In the genomic region with DNA sequence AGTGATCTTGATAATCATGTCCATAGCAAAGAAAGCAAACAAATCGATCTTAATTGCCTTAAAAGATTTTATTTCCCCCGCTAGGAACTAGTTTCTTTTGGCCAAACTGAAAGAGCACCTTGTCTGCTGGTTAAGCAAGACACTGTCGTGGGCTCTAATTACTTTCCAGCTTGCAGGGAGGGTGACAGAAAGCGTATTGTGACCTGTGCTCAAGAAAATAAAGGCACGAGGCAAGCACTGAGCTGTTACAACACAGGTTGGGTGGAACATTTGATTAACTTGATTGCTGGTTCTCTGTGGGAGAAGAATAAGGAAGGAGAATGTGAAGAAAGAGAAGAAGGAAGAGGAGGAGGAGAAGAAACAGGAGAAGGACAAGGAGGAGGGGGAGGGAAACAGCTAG, we compare ENCODE assay signal across 24 mouse cellular contexts. TPM values are rescaled to one million over a fixed set of nuclear protein-coding genes. Genes with fewer than 3 reads are reported as not detected.
DNase-seq lines count a peak whose midpoint lies in the region; ATAC-seq and TF ChIP-seq lines count a peak whose summit lies in the region.
"Had no signal": no experiment of that assay in that cellular context is flagged by ENCODE, and none has a peak within 500 bp of the region (broad histone marks: within the 10 kb centered on the region; RNA-seq: fewer than 3 reads in every experiment).

No protein-coding gene starts in this region.

- no peaks in the 10 kb centered on the region for H3K27me3 ChIP-seq in forebrain, embryonic 10.5 days (ENCODE audit: poor library complexity, severe bottlenecking)
- no peaks in the 10 kb centered on the region for H3K27me3 ChIP-seq in forebrain, postnatal 0 days (ENCODE audit: insufficient read depth, low read length)
- no peaks in the 10 kb centered on the region for H3K27me3 ChIP-seq in E14TG2a.4 (ENCODE audit: insufficient read depth, low read length)
- no peaks in the 10 kb centered on the region for H3K27me3 ChIP-seq in myocyte (ENCODE audit: control insufficient read depth, insufficient read depth, insufficient read length)
- H3K27me3 ChIP-seq: embryonic facial prominence, embryonic 15.5 days; forebrain, embryonic 13.5 days had no signal

- H3K27ac ChIP-seq in forebrain, embryonic 10.5 days: peak overlapping the region; percentile 63; the same call in 1 of the 2 replicates
- no peak overlapping the region for H3K27ac ChIP-seq in forebrain, postnatal 0 days (ENCODE audit: low read depth, low read length)
- H3K27ac ChIP-seq: embryonic facial prominence, embryonic 15.5 days; forebrain, embryonic 13.5 days; gastrocnemius, adult 2 months had no signal

- no peak for TF ChIP-seq CTCF in forebrain, postnatal 0 days (IDR thresholded peaks at IDR 0.05; ENCODE audit: low read depth)
- no peak for TF ChIP-seq CTCF in E14TG2a.4 (conservative IDR thresholded peaks at IDR 0.05; ENCODE audit: low read length)

- H3K9ac ChIP-seq in forebrain, postnatal 0 days: no peak overlapping the region
- H3K9ac ChIP-seq: embryonic facial prominence, embryonic 15.5 days; forebrain, embryonic 13.5 days had no signal

- H3K4me1 ChIP-seq in forebrain, embryonic 10.5 days: peaks cover 27% of the 10 kb centered on the region
- H3K4me1 ChIP-seq in forebrain, postnatal 0 days (ENCODE audit: insufficient read depth): no peaks in the 10 kb centered on the region
- H3K4me1 ChIP-seq in E14TG2a.4 (replicated peaks; ENCODE audit: low read depth, low read length): peaks cover 62% of the 10 kb centered on the region

- no peak for TF ChIP-seq POLR2A in myocyte (IDR thresholded peaks at IDR 0.05; ENCODE audit: insufficient read length, low read depth)

- no peaks in the 10 kb centered on the region for H3K79me2 ChIP-seq in myocyte (ENCODE audit: control insufficient read depth, insufficient read depth)

- H3K4me3 ChIP-seq in forebrain, embryonic 10.5 days: no peak overlapping the region
- no peak overlapping the region for H3K4me3 ChIP-seq in forebrain, postnatal 0 days (ENCODE audit: low read depth, low read length)
- H3K4me3 ChIP-seq in E14TG2a.4 (replicated peaks; ENCODE audit: low read length) (peak overlapping the region; percentile 61), myocyte (no peak overlapping the region)
- H3K4me3 ChIP-seq: embryonic facial prominence, embryonic 15.5 days; forebrain, embryonic 13.5 days; gastrocnemius, adult 2 months had no signal

- H3K4me2 ChIP-seq in forebrain, postnatal 0 days (ENCODE audit: low read depth): no peak overlapping the region
- peak overlapping the region; percentile 79 for H3K4me2 ChIP-seq in myocyte (ENCODE audit: low read depth)
- H3K4me2 ChIP-seq: embryonic facial prominence, embryonic 15.5 days; forebrain, embryonic 13.5 days; heart, embryonic 11.5 days had no signal

- ATAC-seq in forebrain, postnatal 0 days: no peak
- ATAC-seq in monocyte, adult 5-6 weeks (replicated peaks; ENCODE audit: insufficient number of reproducible peaks, low FRiP score, low TSS enrichment, poor library complexity, severe bottlenecking): no peak
- ATAC-seq: activated CD4-positive, CD25-positive, alpha-beta regulatory T cell, adult 4 months; forebrain, embryonic 13.5 days had no signal

- no peaks in the 10 kb centered on the region for H3K36me3 ChIP-seq in forebrain, embryonic 10.5 days (replicated peaks)
- no peaks in the 10 kb centered on the region for H3K36me3 ChIP-seq in forebrain, postnatal 0 days (ENCODE audit: insufficient read depth)
- H3K36me3 ChIP-seq in E14TG2a.4 (ENCODE audit: insufficient read depth, low read length) (no peaks in the 10 kb centered on the region), myocyte (ENCODE audit: control insufficient read depth, insufficient read depth) (no peaks in the 10 kb centered on the region)
- H3K36me3 ChIP-seq: embryonic facial prominence, embryonic 15.5 days; G1E had no signal

- no peak for DNase-seq in forebrain, embryonic 10.5 days (ENCODE audit: extremely low spot score, low spot score)
- no peak for DNase-seq in forebrain, postnatal 0 days
- peak; percentile 9 for DNase-seq in gonadal fat pad, adult 2 months (ENCODE audit: low read depth)
- no peak for DNase-seq in ovary, postnatal 14 days (ENCODE audit: low spot score)
- no peak for DNase-seq in urinary bladder, postnatal 25 days (ENCODE audit: low spot score)
- DNase-seq: cerebellum, postnatal 25 days; right cerebral cortex, adult 18-20 months; thymus, adult 18-20 months had no signal

- no peak overlapping the region for H3ac ChIP-seq in myocyte (ENCODE audit: control insufficient read depth, insufficient read length)

- H3K9me3 ChIP-seq in forebrain, embryonic 10.5 days: no peaks in the 10 kb centered on the region
- H3K9me3 ChIP-seq in forebrain, postnatal 0 days (ENCODE audit: low read length): no peaks in the 10 kb centered on the region
- no peaks in the 10 kb centered on the region for H3K9me3 ChIP-seq in E14TG2a.4 (ENCODE audit: low read length)
- H3K9me3 ChIP-seq: embryonic facial prominence, embryonic 15.5 days; forebrain, embryonic 13.5 days; G1E had no signal

- WGBS in forebrain, embryonic 10.5 days: 42% methylated on average over 5 of the region's 5 CpGs
- WGBS in forebrain, postnatal 0 days: 22% methylated on average over 5 of the region's 5 CpGs

TF ChIP-seq in myocyte, 11 proteins besides CTCF, POLR2A, EP300 and RAD21:
- no peak for TF ChIP-seq POLR2AphosphoS2 (IDR thresholded peaks at IDR 0.05; ENCODE audit: insufficient read length, low read depth)
- TF ChIP-seq E2F4 (IDR thresholded peaks at IDR 0.05; ENCODE audit: insufficient read depth): no peak
- TF ChIP-seq MYOG (IDR thresholded peaks at IDR 0.05; ENCODE audit: control insufficient read depth in 1 of 3, insufficient read depth in 1 of 3, insufficient read length in 2 of 3, low read depth in 2 of 3): no peak
TF ChIP-seq in myocyte: peak in this region for 0.

RNA-seq across cellular contexts. Expression of a gene that starts 10.4 kb away (rescaled TPM):
- polyA plus RNA-seq in forebrain, embryonic 10.5 days (2016; fragmentation: Nextera tagmentation; extraction: Ambion mirVana): not detected in 2 replicates
- total RNA-seq in forebrain, postnatal 0 days (2014; rRNA removed): not detected in 2 replicates
- polyA plus RNA-seq in forebrain, postnatal 0 days (2015; fragmentation: Nextera tagmentation; extraction: Ambion mirVana): not detected in 2 replicates
- polyA plus RNA-seq in gonadal fat pad, adult 2 months (2012; rRNA removed): not detected in 2 replicates
- polyA plus RNA-seq in myocyte (2012; fragmentation: generic; extraction: Trizol): 0.05 TPM
- total RNA-seq in monocyte, adult 5-6 weeks (2017): not detected in 3 replicates
- total RNA-seq: adrenal gland, postnatal 4 days; gastrocnemius, adult 2 months; hematopoietic stem cell, adult 5-6 weeks; layer of hippocampus, adult 8-10 months; left cerebral cortex, postnatal 36 days; megakaryocyte progenitor cell, adult 5-6 weeks had no signal
- polyA plus RNA-seq: activated CD4-positive, CD25-positive, alpha-beta regulatory T cell, adult 4 months; forebrain, embryonic 13.5 days; G1E; heart, embryonic 11.5 days; midbrain, postnatal 0 days; neural tube, embryonic 14.5 days had no signal

RNA-seq across cellular contexts. Expression of a gene that starts 35.9 kb away (rescaled TPM):
- 208 and 210 TPM in 2 replicates for polyA plus RNA-seq in forebrain, embryonic 10.5 days (2016; fragmentation: Nextera tagmentation; extraction: Ambion mirVana)
- 139 and 206 TPM in 2 replicates for total RNA-seq in forebrain, postnatal 0 days (2014; rRNA removed)
- polyA plus RNA-seq in forebrain, postnatal 0 days (2015; fragmentation: Nextera tagmentation; extraction: Ambion mirVana): 257 and 317 TPM in 2 replicates
- polyA plus RNA-seq in gonadal fat pad, adult 2 months (2012; rRNA removed): 39.7 and 50.6 TPM in 2 replicates
- 71.1 TPM for polyA plus RNA-seq in myocyte (2012; fragmentation: generic; extraction: Trizol)
- total RNA-seq in monocyte, adult 5-6 weeks (2017): 148 to 191 TPM (median 156 TPM) in 3 replicates

RNA-seq across cellular contexts. Expression of a gene that starts 59.0 kb away (rescaled TPM):
- 101 and 112 TPM in 2 replicates for polyA plus RNA-seq in forebrain, embryonic 10.5 days (2016; fragmentation: Nextera tagmentation; extraction: Ambion mirVana)
- 69.4 and 75.0 TPM in 2 replicates for total RNA-seq in forebrain, postnatal 0 days (2014; rRNA removed)
- polyA plus RNA-seq in forebrain, postnatal 0 days (2015; fragmentation: Nextera tagmentation; extraction: Ambion mirVana): 48.5 and 53.2 TPM in 2 replicates
- 31.2 and 32.5 TPM in 2 replicates for polyA plus RNA-seq in gonadal fat pad, adult 2 months (2012; rRNA removed)
- polyA plus RNA-seq in myocyte (2012; fragmentation: generic; extraction: Trizol): 96.8 TPM
- total RNA-seq in monocyte, adult 5-6 weeks (2017): 212 to 270 TPM (median 222 TPM) in 3 replicates
